Mouse (Mus musculus): Measurements from ENCODE around the gene Usp19. TPM values are rescaled to one million over a fixed set of nuclear protein-coding genes. Genes with fewer than 3 reads are reported as not detected.

Usp19 gene
- polyA plus RNA-seq, 1 experiment from 2014 or later = 55.9 TPM

DNA sequence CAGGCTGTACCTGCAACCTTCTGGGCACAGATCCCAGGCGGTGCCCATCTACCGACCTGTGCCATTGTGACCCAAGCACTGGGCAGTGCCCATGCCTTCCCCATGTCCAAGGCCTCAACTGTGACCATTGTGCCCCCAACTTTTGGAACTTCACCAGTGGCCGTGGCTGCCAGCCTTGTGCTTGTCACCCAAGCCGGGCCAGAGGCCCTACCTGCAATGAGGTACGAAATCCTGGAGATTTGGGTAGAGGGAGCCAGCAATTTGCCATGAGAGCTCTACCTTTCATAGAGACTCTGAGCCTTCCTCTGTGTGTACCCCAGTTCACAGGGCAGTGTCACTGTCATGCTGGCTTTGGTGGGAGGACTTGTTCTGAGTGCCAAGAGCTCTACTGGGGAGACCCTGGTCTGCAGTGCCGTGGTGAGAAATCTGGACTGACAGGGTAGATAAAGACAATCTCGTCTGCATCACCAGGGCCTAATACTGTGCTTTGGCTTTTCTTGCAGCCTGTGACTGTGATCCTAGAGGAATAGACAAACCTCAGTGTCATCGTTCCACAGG lies 3.4 kb upstream of the Usp19 start:
- Histone ChIP-seq H3K27me3 (replicated peaks) (no peaks in the 10 kb centered on the region), H3K9me3 (no peaks in the 10 kb centered on the region), H3K4me3 (no peak overlapping the region), H3K27ac (replicated peaks) (no peak overlapping the region), H3K9ac (no peak overlapping the region), H3K4me2 (no peak overlapping the region), H3K4me1 (peaks cover 17% of the 10 kb centered on the region), H3K36me3 (peaks cover 85% of the 10 kb centered on the region)
- ATAC-seq (ENCODE audit: extremely low read depth, insufficient number of reproducible peaks, low FRiP score, low TSS enrichment) = no peak
- 86% methylated on average over 8 of the region's 8 CpGs for WGBS

DNA sequence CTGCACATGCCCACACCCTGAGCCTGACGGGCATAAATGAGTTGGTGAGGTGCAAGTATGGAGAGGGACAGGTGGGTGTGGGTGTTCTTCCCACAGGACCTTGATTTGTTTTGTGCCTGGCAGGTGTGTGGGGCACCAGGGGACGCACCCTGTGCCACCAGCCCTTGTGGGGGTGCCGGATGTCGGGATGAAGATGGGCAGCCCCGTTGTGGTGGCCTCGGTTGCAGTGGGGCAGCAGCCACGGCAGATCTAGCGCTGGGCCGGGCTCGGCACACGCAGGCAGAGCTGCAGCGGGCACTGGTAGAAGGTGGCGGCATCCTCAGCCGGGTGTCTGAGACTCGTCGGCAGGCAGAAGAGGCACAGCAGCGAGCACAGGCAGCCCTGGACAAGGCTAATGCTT lies 2.0 kb upstream of the Usp19 start:
- Histone ChIP-seq H3K36me3 (peaks cover 85% of the 10 kb centered on the region), H3K27ac (replicated peaks) (no peak overlapping the region), H3K9me3 (no peaks in the 10 kb centered on the region), H3K4me2 (no peak overlapping the region), H3K4me1 (peaks cover 20% of the 10 kb centered on the region), H3K27me3 (replicated peaks) (no peaks in the 10 kb centered on the region), H3K4me3 (no peak overlapping the region), H3K9ac (no peak overlapping the region)
- 87% methylated on average over 17 of the region's 17 CpGs for WGBS
- no peak for ATAC-seq (ENCODE audit: extremely low read depth, insufficient number of reproducible peaks, low FRiP score, low TSS enrichment)

DNA sequence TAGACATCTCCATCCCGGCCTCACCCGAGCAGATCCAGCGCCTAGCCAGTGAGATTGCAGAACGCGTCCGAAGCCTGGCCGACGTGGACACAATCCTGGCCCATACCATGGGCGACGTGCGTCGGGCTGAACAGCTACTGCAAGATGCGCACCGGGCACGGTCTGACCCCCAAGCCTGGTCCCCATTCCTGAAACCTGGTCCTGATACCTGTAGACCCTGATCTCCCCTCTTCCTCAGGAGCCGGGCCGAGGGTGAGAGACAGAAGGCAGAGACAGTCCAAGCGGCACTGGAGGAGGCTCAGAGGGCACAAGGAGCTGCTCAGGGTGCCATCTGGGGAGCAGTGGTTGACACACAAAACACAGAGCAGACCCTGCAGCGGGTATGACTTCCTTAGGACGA lies 1.2 kb upstream of the Usp19 start:
- Histone ChIP-seq H3K36me3 (peaks cover 85% of the 10 kb centered on the region), H3K27ac (replicated peaks) (peak overlapping the region; percentile 98; the same call in 1 of the 2 replicates), H3K27me3 (replicated peaks) (no peaks in the 10 kb centered on the region), H3K9ac (peak overlapping the region; percentile 99; the same call in 1 of the 2 replicates), H3K4me3 (no peak overlapping the region), H3K4me2 (no peak overlapping the region), H3K9me3 (no peaks in the 10 kb centered on the region), H3K4me1 (peaks cover 20% of the 10 kb centered on the region)
- no peak for ATAC-seq (ENCODE audit: extremely low read depth, insufficient number of reproducible peaks, low FRiP score, low TSS enrichment)
- WGBS = 94% methylated on average over 20 of the region's 20 CpGs

DNA sequence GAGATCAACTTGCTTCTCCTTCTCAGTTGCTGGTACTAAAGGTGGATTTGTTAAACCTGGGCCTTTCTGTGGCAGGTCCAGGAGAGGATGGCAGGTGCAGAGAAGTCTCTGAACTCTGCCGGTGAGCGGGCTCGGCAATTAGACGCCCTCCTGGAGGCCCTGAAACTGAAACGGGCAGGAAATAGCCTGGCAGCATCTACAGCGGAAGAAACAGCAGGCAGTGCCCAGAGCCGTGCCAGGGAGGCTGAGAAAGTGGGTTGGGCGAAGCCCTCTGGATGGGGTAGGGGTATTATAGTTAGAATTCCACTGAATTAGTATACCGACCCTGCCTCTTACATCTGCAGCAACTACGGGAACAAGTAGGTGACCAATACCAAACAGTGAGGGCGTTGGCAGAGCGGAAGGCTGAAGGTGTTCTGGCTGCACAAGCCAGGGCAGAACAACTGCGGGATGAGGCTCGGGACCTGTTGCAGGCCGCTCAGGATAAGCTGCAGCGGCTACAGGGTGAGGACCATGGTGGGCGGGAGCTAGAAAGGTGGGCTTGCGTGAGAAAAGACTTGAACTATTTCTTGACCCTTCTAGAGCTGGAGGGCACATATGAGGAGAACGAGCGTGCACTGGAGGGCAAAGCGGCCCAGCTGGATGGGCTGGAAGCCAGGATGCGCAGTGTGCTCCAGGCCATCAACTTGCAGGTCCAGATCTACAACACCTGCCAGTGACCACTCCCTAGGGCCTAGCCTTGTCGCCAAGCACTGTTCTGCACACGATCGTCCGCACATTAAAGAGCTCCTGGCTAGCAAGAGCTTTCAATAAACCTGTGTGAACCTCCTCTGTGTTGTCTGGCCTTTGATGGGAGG lies 472 bp upstream of the Usp19 start:
- Histone ChIP-seq H3K27ac (replicated peaks) (peak overlapping the region; percentile 98), H3K9ac (peak overlapping the region; percentile 99), H3K4me2 (peak overlapping the region; percentile 95), H3K27me3 (replicated peaks) (no peaks in the 10 kb centered on the region), H3K4me1 (peaks cover 20% of the 10 kb centered on the region), H3K9me3 (no peaks in the 10 kb centered on the region), H3K36me3 (peaks cover 85% of the 10 kb centered on the region), H3K4me3 (peak overlapping the region; percentile 97)
- 65% methylated on average over 26 of the region's 26 CpGs for WGBS
- ATAC-seq (ENCODE audit: extremely low read depth, insufficient number of reproducible peaks, low FRiP score, low TSS enrichment) = 0 out of 2 replicates have a peak, but pooled peaks have one; percentile 0

DNA sequence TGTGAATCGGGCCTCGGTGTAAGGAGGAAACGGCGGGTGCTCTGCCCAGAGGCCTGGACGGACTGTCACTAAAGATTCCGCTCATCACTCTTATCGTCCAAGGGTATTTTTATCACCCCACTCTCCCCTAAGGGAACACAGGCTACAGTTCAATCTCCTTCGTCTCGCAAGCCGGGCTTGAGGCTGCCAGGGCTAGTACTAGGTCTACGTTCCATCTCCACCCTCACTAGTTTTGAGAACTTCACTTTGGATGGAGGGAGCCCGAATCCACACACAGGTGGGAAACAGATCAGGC lies 831 bp downstream of the Usp19 start:
- ATAC-seq (ENCODE audit: extremely low read depth, insufficient number of reproducible peaks, low FRiP score, low TSS enrichment) = no peak
- H3K4me2 ChIP-seq = peak overlapping the region; percentile 95
- peaks cover 85% of the 10 kb centered on the region for H3K36me3 ChIP-seq
- WGBS = 2% methylated on average over 12 of the region's 12 CpGs
- H3K4me1 ChIP-seq = peaks cover 20% of the 10 kb centered on the region
- H3K27ac ChIP-seq (replicated peaks) = peak overlapping the region; percentile 98
- peak overlapping the region; percentile 97 for H3K4me3 ChIP-seq
- H3K9me3 ChIP-seq = no peaks in the 10 kb centered on the region
- H3K27me3 ChIP-seq (replicated peaks) = no peaks in the 10 kb centered on the region
- peak overlapping the region; percentile 99 for H3K9ac ChIP-seq

DNA sequence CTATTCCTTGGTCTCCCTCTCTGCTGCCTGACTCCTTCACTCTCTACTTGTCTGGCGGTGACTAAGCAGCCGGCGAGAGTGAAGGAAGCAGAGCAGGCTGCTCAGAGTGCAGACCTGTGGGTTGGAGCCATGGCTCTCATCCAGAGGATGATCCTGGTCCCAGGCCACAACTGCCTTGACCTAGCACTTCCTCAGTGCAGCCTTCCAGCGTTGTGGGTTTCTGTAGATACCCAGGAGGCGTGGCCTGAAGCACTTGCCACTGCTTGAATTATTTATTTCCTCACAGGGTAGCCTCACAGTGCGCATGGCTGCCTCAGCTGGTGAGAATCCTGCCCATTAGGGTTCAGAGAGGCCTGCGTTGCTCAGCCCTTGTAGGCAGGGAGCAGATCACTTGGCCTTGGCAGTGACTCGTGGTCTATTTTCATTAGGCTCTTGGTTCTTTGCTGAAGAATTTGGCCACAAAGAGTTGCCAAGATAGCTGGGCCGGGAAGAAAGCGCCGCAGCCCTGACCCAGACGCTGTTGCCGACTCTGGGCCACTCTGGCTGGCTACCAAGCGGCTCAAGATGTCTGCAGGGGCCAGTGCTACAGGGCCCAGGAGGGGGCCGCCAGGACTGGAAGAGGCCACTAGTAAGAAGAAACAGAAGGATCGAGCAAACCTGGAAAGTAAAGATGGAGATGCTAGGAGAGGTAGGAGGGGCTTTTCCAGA lies 1.8 kb downstream of the Usp19 start:
- Histone ChIP-seq H3K4me1 (peaks cover 20% of the 10 kb centered on the region), H3K9me3 (no peaks in the 10 kb centered on the region), H3K4me2 (peak overlapping the region; percentile 95), H3K36me3 (peaks cover 85% of the 10 kb centered on the region), H3K27ac (replicated peaks) (peak overlapping the region; percentile 98), H3K27me3 (replicated peaks) (no peaks in the 10 kb centered on the region), H3K4me3 (peak overlapping the region; percentile 97), H3K9ac (peak overlapping the region; percentile 99)
- ATAC-seq (ENCODE audit: extremely low read depth, insufficient number of reproducible peaks, low FRiP score, low TSS enrichment) = no peak
- 78% methylated on average over 16 of the region's 16 CpGs for WGBS

DNA sequence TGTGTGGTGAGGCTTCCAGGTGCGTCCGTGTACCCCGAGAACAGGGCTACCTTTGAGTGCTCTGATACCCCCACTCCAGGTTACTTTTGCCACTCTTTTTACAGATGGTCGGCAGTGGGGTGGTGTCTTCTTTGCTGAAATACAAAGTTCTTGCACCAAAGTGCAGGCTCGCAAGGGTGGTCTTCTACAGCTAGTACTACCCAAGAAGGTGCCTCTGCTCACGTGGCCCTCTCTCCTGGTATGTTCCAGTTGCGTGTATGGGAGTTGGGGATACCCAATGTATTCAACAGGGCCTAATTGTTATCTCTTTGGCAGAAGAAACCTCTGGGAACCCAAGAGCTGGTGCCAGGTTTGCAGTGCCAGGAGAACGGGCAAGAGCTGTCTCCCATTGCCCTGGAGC lies 2.8 kb downstream of the Usp19 start:
- 94% methylated on average over 8 of the region's 8 CpGs for WGBS

DNA sequence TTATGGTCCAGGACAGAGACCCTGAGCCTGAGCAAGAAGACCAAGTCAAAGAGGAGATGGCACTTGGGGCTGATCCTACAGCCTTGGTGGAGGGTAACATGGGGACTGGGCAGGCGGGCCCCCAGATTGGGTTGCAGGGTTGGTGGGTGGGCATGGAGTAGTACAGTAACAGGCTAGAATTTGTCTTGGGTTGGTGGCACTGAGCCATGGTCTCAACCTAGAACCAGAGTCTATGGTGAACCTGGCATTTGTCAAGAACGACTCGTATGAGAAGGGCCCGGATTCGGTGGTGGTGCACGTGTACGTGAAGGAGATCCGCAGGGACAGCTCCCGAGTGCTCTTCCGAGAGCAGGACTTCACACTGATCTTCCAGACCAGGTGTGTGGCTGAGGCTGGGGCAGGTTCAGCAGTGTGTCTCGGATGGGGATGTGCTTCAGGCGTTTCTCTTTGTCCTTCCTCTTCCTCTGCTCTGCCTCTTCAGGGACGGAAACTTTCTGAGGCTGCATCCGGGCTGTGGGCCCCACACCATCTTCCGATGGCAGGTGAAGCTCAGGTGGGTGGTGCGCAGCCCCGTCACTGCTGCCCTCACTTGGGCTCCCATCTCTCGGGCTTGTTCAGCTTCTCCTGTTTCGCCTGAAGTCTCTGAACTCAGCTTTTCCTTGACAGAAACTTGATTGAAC lies 3.9 kb downstream of the Usp19 start:
- Histone ChIP-seq H3K4me2 (no peak overlapping the region), H3K27ac (replicated peaks) (no peak overlapping the region), H3K27me3 (replicated peaks) (no peaks in the 10 kb centered on the region), H3K4me3 (no peak overlapping the region), H3K9me3 (no peaks in the 10 kb centered on the region), H3K36me3 (peaks cover 85% of the 10 kb centered on the region), H3K4me1 (peaks cover 20% of the 10 kb centered on the region), H3K9ac (no peak overlapping the region)
- no peak for ATAC-seq (ENCODE audit: extremely low read depth, insufficient number of reproducible peaks, low FRiP score, low TSS enrichment)
- WGBS = 88% methylated on average over 19 of the region's 19 CpGs

More for the DNA sequence above, 2.8 kb downstream of the Usp19 start:
- Histone ChIP-seq H3K9me3 (no peaks in the 10 kb centered on the region), H3K27ac (replicated peaks) (no peak overlapping the region), H3K9ac (no peak overlapping the region), H3K4me2 (no peak overlapping the region), H3K36me3 (peaks cover 85% of the 10 kb centered on the region), H3K4me1 (peaks cover 20% of the 10 kb centered on the region), H3K27me3 (replicated peaks) (no peaks in the 10 kb centered on the region), H3K4me3 (no peak overlapping the region)
- no peak for ATAC-seq (ENCODE audit: extremely low read depth, insufficient number of reproducible peaks, low FRiP score, low TSS enrichment)

DNA sequence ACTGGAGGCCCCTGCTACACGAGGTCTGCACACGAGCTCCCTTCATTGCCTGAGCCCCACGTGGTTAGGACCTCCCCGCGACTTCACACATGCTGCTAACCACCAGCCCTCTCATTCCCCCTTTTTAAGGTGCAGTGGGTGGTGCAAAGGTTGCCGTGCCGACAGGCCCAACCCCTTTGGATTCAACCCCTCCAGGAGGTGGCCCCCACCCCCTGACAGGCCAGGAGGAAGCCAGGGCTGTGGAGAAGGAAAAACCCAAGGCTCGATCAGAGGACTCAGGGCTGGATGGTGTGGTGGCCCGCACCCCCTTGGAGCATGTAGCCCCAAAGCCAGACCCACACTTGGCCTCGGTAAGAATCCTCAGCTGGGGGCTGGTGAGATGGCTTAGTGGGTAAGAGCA lies 4.5 kb downstream of the Usp19 start:
- Histone ChIP-seq H3K9ac (no peak overlapping the region), H3K4me2 (no peak overlapping the region), H3K27ac (replicated peaks) (no peak overlapping the region), H3K9me3 (no peaks in the 10 kb centered on the region), H3K4me1 (peaks cover 19% of the 10 kb centered on the region), H3K27me3 (replicated peaks) (no peaks in the 10 kb centered on the region), H3K36me3 (peaks cover 85% of the 10 kb centered on the region), H3K4me3 (no peak overlapping the region)
- no peak for ATAC-seq (ENCODE audit: extremely low read depth, insufficient number of reproducible peaks, low FRiP score, low TSS enrichment)
- WGBS = 80% methylated on average over 10 of the region's 10 CpGs

DNA sequence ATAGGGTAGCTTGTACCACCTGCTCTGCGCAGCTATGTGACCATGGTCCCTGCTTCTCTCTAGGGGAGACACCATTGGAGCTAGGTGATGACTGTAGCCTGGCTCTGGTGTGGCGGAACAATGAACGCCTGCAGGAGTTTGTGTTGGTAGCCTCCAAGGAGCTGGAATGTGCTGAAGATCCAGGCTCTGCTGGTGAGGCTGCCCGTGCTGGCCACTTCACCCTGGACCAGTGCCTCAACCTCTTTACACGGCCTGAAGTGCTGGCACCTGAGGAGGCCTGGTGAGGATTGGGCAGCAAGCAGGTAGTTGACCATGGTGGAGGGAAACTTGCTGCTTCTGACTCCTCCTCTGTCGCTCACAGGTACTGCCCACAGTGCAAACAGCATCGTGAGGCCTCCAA lies 8.8 kb downstream of the Usp19 start:
- Histone ChIP-seq H3K4me2 (no peak overlapping the region), H3K9me3 (no peaks in the 10 kb centered on the region), H3K4me1 (no peaks in the 10 kb centered on the region), H3K4me3 (no peak overlapping the region), H3K27ac (replicated peaks) (no peak overlapping the region), H3K27me3 (replicated peaks) (no peaks in the 10 kb centered on the region), H3K36me3 (peaks cover 96% of the 10 kb centered on the region), H3K9ac (no peak overlapping the region)
- no peak for ATAC-seq (ENCODE audit: extremely low read depth, insufficient number of reproducible peaks, low FRiP score, low TSS enrichment)
- 94% methylated on average over 7 of the region's 7 CpGs for WGBS

DNA sequence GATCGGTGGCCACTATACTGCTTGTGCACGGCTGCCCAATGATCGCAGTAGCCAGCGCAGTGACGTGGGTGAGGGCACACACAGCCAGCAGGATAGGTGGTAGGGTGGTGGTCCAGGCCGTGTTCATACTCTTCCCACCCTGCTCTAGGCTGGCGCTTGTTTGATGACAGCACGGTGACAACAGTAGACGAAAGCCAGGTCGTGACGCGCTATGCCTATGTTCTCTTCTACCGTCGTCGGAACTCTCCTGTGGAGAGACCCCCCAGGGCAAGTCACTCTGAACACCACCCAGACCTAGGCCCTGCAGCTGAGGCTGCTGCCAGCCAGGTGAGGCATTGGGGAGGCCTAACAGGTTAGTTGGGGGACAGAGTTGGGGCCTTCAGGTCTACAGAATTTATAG lies 9.5 kb downstream of the Usp19 start:
- H3K9me3 ChIP-seq = no peaks in the 10 kb centered on the region
- no peak for ATAC-seq (ENCODE audit: extremely low read depth, insufficient number of reproducible peaks, low FRiP score, low TSS enrichment)
- no peak overlapping the region for H3K4me3 ChIP-seq
- H3K27ac ChIP-seq (replicated peaks) = no peak overlapping the region
- peaks cover 89% of the 10 kb centered on the region for H3K36me3 ChIP-seq
- H3K4me1 ChIP-seq = no peaks in the 10 kb centered on the region
- 84% methylated on average over 15 of the region's 15 CpGs for WGBS
- H3K9ac ChIP-seq = no peak overlapping the region
- no peaks in the 10 kb centered on the region for H3K27me3 ChIP-seq (replicated peaks)
- H3K4me2 ChIP-seq = no peak overlapping the region
